Mouse (Mus musculus) urinary bladder, postnatal 36 days (tissue): ENCODE results near the gene Ppp1r32.

Source experiments
- DNase-seq, 2 experiments: peaks; one replicate each; pipeline ENCODE4 v3.0.0; 2022; ENCODE audit warnings: low spot score in 2 of 2, mixed read lengths in 1 of 2

Ppp1r32 gene

GRCm38 (mm10) chr19:10482703-10483102 is at the start of gene Ppp1r32:
TSS of gene Ppp1r32 (minus strand) at chr19:10482928.
- DNase-seq, result no peak

DNA sequence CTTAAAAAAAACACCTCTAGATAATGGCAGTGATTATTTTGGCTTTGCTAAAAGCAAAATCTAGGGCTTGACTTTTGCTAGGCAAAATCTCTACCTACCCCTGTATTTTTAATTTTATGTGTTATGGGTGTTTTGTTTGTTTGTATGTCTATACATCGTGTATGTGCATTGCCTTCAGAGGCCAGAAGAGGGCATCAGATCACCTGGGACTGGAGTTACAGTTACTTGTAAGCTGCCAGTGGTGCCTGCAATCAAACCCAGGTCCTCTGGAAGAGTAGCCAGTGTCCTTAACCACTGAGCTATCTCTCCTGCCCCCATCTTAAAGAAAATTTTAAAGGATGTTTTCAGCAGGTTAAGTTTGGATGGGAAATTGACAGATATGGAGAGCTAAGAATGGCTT is 47.4 kb upstream of the Ppp1r32 start:
- no peak for DNase-seq

- DNase-seq, result no peak
Measured at GRCm38 (mm10) chr19:10525910-10526309, 43.2 kb upstream of the Ppp1r32 start, which contains the start of gene Sdhaf2. TSS of gene Sdhaf2 (minus strand) at chr19:10526142.

DNA sequence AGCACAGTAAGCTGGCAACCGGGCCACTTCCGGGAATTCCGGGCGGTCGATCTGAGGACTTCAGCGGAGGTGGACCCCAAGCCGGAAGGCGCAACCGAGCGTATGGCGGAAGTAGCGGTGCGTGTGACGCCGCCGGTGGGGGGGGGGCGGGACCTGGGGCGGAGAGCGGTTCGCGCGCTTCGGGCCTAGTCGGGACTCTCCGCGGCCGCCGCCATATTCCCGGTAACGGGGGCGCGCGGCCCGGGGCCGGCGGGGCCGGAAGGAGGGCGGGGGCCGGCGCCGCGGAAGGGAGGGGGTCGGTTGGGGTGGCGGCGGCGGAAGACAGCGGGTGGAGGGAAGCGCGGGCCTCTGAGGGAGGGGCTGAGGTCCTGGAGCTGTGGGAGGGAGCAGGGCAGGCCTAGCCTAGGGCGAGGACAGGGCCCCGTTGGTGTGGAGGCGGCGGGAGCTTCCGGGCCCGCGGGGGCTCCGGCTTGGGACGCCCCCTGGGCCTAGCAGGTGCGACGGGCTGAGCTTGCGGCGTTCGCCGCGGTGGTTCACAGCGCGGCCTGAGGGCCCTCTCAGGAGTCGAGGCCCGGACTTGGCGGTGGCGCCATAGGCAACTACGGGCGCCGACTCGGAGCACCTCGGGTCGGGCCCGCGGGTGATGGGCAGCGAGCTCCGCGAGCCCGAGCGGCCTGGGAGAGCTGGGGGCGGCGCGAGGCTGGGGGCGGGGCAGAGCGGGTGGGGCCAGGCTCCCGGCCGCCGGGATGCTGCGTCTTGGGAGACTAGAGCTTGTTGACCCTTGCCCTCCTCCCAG is 42.6 kb upstream of the Ppp1r32 start, which contains the start of gene Cpsf7:
Cpsf7 (plus strand) TSS at position 161 of the 796 bp plus-strand sequence.
- peak; percentile 76 to 91 for DNase-seq

DNA sequence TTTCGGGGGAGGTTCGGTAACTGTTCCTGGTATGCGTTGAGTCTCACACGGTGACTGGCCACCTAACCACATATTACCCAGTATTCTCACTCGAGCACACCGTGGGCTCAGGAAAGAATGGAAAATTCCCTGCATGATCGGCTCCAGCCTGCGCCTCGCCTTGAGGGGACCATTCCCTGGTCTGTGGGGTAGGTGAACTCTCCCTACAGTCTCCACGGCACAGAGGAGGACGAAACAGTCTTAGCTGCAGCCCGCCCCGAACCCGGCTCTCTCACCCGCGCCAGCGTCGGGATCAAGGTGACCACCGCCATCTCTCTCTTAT is 42.0 kb upstream of the Ppp1r32 start:
- no peak for DNase-seq

DNA sequence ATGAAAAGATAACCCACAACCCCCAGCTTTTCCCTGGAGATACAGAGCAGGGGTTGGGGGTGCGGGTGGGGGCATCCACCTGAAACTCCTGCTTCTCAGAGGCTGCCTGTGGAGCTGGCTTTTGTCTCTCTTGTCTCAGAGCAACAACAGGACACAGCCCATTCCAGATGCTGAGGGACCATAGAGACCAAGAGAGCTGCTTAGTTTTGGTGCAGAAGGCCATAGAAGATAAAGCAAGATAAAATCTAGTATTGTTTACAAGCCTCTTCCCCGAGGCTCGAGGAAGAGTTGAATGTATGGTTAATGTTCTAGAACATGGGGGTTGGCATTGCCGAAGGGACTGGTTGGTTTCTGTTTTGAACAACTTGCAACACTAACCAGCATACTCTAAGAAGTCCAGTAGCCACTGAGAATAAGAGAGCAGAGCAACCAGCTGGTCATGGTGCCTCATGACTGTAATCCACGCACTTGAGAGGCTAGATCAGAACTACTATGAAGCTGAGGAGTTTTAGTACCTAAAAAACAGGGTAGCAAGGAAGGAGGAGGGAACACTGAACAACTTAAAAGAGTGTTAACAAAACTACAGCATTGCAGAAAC is 40.9 kb upstream of the Ppp1r32 start:
- no peak for DNase-seq

DNA sequence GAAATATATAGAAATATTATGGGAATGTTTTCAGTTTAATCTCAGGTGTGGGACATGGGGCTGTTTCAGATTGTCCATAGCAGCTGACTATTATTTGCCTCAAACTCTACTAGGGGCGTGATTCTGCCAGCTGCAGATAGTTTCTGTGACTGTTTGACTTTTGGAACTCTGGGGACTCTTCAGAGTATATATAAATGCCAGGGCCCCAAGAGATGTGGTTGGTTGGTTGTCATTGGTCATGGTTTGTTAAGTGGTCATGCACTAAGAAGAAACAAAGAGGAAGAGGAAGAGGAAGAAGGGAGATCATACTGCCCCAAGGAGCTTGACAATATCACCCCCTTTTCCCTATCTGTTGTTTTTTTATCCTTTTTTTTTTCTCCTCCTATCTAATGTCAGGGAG is 39.2 kb upstream of the Ppp1r32 start:
- no peak for DNase-seq

GRCm38 (mm10) chr19:10520355-10520754 is 37.6 kb upstream of the Ppp1r32 start:
- no peak for DNase-seq

DNA sequence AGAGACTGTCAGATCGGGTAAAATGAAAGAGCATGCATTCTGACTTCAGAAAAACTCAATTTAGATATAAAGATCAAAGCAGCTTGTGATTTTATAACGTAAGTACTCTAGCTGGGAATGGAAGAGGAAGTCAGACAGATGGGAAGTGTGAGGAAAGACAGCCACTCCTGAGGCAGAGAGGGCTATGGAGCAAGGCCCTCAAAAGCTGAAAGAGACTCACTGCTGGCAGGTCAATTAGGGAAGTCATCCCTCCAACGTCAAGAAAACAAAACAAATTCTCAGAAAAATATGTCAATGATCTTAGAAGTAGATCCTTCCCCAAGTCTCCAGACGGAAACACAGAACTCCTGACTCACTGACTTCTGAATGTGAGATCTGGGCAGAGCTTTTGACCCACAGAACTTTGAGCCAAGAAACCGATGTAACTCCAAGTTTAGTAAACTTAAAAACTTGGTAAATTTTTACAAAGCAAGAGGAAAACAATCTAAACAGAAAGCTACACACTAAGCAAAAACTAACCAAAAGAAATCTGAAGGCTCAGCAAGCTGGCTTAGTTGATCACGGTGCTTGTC is 28.1 kb upstream of the Ppp1r32 start:
- no peak for DNase-seq

- DNase-seq, result peak in 1 of 2 experiments; percentile 26
Measured at GRCm38 (mm10) chr19:10502571-10502970, 19.8 kb upstream of the Ppp1r32 start.

- DNase-seq, result no peak
Measured at GRCm38 (mm10) chr19:10500581-10500980, 17.9 kb upstream of the Ppp1r32 start.

GRCm38 (mm10) chr19:10497512-10498160 is 14.9 kb upstream of the Ppp1r32 start:
- DNase-seq, result no peak

GRCm38 (mm10) chr19:10496976-10497375 is 14.2 kb upstream of the Ppp1r32 start:
- no peak for DNase-seq

DNA sequence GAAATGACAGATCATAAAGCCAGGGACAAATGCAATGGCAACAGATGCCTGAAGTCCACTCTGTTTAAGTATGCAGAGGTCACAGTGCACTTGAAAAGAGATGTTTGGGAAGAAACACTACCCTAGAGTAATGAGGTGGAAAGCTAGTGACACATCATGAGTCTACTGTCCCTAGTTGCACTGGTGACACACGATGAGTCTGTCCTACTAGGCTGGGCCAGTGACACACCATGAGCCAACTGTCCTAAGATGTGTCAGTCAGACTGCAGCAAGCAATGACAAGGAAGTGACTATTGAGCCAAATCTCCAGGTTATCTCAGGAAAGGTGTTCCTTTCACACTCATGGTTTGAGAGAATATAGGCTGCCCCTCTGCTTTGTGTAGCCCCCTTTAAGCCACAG is 12.9 kb upstream of the Ppp1r32 start:
- no peak for DNase-seq

DNA sequence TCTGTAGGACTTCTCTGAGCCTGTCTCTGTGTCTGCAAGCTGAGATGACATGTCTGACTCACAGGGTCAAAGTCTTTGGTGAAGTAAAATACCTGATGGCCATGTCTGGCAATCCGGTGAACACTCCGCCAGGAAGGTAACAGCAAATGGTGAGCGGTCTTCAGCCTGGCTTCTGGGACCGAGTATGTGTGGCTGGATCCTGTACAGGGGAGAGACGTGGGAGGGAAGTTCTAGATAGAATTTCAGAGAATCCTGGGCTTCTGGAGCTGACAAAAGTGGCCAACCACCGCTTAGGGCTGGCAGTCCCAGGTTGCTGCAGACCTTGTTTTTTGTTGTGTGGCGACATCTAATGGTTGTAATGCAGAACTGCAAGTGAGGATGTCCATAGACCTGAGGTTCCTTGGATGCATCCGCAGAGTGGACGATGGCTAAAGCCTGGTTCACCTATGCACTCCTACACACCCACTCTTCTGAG is 3.6 kb upstream of the Ppp1r32 start:
- peak; percentile 23 to 39 for DNase-seq

DNA sequence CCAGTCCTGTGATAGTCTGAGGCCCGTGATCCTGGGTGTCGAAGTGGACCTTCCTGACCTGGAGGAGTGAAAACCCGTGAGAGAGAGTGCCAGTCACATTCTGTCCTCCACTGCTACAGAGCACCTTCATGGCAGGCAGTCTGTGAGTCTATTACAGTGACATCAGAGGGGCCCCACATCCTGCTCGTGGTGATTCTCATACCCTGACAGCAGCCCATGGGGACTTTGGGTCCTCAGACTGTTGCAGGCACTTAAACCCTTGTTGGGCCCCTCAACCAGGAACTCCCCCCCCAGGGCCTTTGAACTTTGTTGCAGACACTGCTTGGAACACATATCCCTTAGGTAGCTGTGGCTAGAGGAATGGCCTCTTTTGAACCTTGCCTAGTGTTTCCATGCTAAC is 3.2 kb downstream of the Ppp1r32 start:
- no peak for DNase-seq

GRCm38 (mm10) chr19:10473779-10474178 is 8.9 kb downstream of the Ppp1r32 start:
- no peak for DNase-seq

DNA sequence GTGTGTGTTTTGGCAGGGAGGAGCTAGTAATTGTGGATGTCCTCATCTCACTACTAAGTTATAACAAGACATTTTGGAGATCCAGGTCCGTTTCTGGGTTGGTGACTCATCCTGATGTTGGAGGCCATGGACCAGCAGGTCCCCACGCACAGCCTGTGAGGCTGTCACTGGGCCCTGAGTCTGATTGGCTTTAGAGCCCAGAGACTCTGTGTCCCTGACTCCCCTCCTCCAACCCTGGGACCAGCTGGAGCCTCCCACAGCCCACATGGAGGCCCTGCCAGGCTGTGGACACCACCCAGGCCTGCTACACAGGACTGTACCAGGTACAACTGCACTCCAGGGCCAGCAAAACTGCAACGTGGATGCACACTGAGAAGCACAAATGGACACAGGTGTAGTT is 9.8 kb downstream of the Ppp1r32 start:
- no peak for DNase-seq

GRCm38 (mm10) chr19:10469171-10469658 is 13.5 kb downstream of the Ppp1r32 start:
- DNase-seq, result no peak

DNA sequence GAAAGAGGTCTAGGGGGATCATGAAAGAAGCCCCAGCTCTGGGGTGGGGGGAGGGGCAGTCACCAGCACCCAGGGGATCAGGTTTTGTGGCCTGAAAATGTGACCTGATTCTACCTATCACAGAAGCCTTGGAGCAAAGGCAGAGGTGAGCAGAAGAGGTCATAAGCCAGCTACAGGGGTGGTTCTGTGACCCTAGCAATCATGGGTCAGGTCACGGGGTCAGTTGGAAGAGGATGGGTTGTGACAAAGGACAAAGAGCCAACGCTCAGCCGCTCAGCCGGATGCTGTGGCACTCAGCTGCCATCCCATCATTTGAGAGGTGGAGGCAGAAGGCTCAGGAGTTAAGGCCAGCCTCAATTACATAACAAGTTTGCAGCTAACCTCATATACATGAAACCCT is 18.3 kb downstream of the Ppp1r32 start:
- no peak for DNase-seq

DNA sequence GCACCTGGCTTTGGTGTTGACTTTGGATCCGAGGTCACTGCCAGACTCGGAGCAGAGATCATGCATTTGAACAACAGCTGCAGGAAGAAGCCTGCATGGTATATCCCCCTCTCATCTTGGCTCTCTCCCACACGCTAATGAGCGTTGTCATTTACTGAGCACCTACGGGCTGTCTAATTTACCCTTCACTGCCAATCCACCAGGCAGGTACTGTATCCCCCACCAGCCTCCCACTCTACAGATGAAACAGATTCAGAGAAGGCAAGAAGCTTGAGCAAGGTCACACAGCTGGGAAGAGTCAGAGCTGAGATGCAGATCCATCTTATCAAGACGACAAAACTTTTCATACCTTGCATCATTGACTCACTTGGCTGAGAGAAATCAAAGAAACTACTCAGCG is 21.1 kb downstream of the Ppp1r32 start:
- no peak for DNase-seq

DNA sequence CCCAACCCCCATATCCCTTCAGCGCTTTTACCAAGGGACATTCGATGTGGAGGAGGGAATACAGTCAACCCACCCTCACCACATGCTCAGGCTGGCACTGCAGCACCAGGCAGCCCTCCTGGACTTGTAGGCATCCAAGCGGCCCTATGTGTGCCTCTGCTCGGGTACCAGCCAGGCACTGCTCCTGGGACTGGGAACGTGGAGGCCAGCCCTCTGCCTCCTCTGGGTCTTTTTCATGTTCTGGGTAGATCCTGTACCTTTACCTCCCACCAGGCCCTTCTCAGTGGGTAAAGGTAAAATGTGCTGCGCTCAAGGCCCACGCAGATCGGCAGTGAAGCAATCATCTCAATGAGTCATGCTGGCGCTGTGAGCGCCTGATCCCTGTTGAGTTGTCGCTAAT is 22.8 kb downstream of the Ppp1r32 start:
- no peak for DNase-seq
